8 mouse cellular contexts compared by ENCODE assay signal in genomic region chr10:128269206-128269910, GRCm38 (mm10). TPM values are rescaled to one million over a fixed set of nuclear protein-coding genes. Genes with fewer than 3 reads are reported as not detected.
DNase-seq lines count a peak whose midpoint lies in the region; ATAC-seq and TF ChIP-seq lines count a peak whose summit lies in the region.
"Had no signal": no experiment of that assay in that cellular context is flagged by ENCODE, and none has a peak within 500 bp of the region (broad histone marks: within the 10 kb centered on the region; RNA-seq: fewer than 3 reads in every experiment).

No protein-coding gene starts in this region.

- no peaks in the 10 kb centered on the region for H3K36me3 ChIP-seq in heart, embryonic 13.5 days
- H3K36me3 ChIP-seq in midbrain, embryonic 15.5 days (replicated peaks) = no peaks in the 10 kb centered on the region
- H3K36me3 ChIP-seq in midbrain, embryonic 10.5 days = no peaks in the 10 kb centered on the region
- no peaks in the 10 kb centered on the region for H3K36me3 ChIP-seq in limb, embryonic 12.5 days
- H3K36me3 ChIP-seq in stomach, postnatal 0 days (ENCODE audit: control insufficient read depth, insufficient read depth, low read length) = no peaks in the 10 kb centered on the region

- H3K4me3 ChIP-seq in heart, embryonic 13.5 days = peak overlapping the region; percentile 91
- 0 out of 2 replicates have a peak overlapping the region, but pooled peaks have one; percentile 85 for H3K4me3 ChIP-seq in midbrain, embryonic 15.5 days
- no peak overlapping the region for H3K4me3 ChIP-seq in midbrain, embryonic 10.5 days
- peak overlapping the region; percentile 78; the same call in 1 of the 2 replicates for H3K4me3 ChIP-seq in limb, embryonic 12.5 days (replicated peaks)
- peak overlapping the region; percentile 84 for H3K4me3 ChIP-seq in stomach, postnatal 0 days (ENCODE audit: low read depth, low read length)

- H3K9ac ChIP-seq in heart, embryonic 13.5 days = no peak overlapping the region
- H3K9ac ChIP-seq in midbrain, embryonic 15.5 days = no peak overlapping the region
- no peak overlapping the region for H3K9ac ChIP-seq in limb, embryonic 12.5 days (replicated peaks)
- no peak overlapping the region for H3K9ac ChIP-seq in stomach, postnatal 0 days (ENCODE audit: low read length)

- ATAC-seq in heart, embryonic 13.5 days (ENCODE audit: extremely low read depth, insufficient number of reproducible peaks, low FRiP score, low TSS enrichment) = no peak
- no peak for ATAC-seq in midbrain, embryonic 15.5 days (replicated peaks)
- ATAC-seq in limb, embryonic 12.5 days (ENCODE audit: insufficient number of reproducible peaks, insufficient read depth, low FRiP score, low TSS enrichment, low read depth) = no peak
- ATAC-seq in stomach, postnatal 0 days (ENCODE audit: low FRiP score, low TSS enrichment) = no peak
- no peak for ATAC-seq in erythroid progenitor cell, adult 5-6 weeks (replicated peaks; ENCODE audit: low FRiP score, poor library complexity, severe bottlenecking)

- peaks cover 13% of the 10 kb centered on the region for H3K4me1 ChIP-seq in heart, embryonic 13.5 days
- H3K4me1 ChIP-seq in midbrain, embryonic 15.5 days = peaks cover 5% of the 10 kb centered on the region
- H3K4me1 ChIP-seq in midbrain, embryonic 10.5 days = peaks cover 6% of the 10 kb centered on the region
- 0 out of 2 replicates have a peak, but pooled peaks cover 3% of the 10 kb centered on the region for H3K4me1 ChIP-seq in limb, embryonic 12.5 days (replicated peaks)
- H3K4me1 ChIP-seq in stomach, postnatal 0 days (replicated peaks; ENCODE audit: control insufficient read depth, insufficient read depth) = no peaks in the 10 kb centered on the region; the same call in 1 of the 2 replicates

- H3K27ac ChIP-seq in heart, embryonic 13.5 days (replicated peaks) = no peak overlapping the region
- H3K27ac ChIP-seq in midbrain, embryonic 15.5 days = no peak overlapping the region
- H3K27ac ChIP-seq in midbrain, embryonic 10.5 days (replicated peaks) = no peak overlapping the region
- no peak overlapping the region for H3K27ac ChIP-seq in limb, embryonic 12.5 days
- H3K27ac ChIP-seq in stomach, postnatal 0 days (replicated peaks) = 0 out of 2 replicates have a peak overlapping the region, but pooled peaks have one; percentile 8

- TF ChIP-seq CTCF in stomach, postnatal 0 days (IDR thresholded peaks at IDR 0.05; ENCODE audit: low read depth) = no peak

- DNase-seq in heart, adult 9 months (ENCODE audit: low spot score in 2 of 2) = no peak
- no peak for DNase-seq in midbrain, embryonic 10.5 days (ENCODE audit: low spot score)
- no peak for DNase-seq in stomach, postnatal 0 days (ENCODE audit: low spot score)

- H3K9me3 ChIP-seq in heart, embryonic 13.5 days = no peaks in the 10 kb centered on the region
- no peaks in the 10 kb centered on the region for H3K9me3 ChIP-seq in midbrain, embryonic 15.5 days
- no peaks in the 10 kb centered on the region for H3K9me3 ChIP-seq in midbrain, embryonic 10.5 days (replicated peaks)
- H3K9me3 ChIP-seq in limb, embryonic 12.5 days = no peaks in the 10 kb centered on the region
- H3K9me3 ChIP-seq in stomach, postnatal 0 days (ENCODE audit: control insufficient read depth, low read length) = no peaks in the 10 kb centered on the region

- WGBS in heart, embryonic 13.5 days = 88% methylated on average over 16 of the region's 16 CpGs
- WGBS in midbrain, embryonic 15.5 days = 92% methylated on average over 16 of the region's 16 CpGs
- WGBS in midbrain, embryonic 10.5 days = 92% methylated on average over 16 of the region's 16 CpGs
- WGBS in limb, embryonic 12.5 days = 87% methylated on average over 16 of the region's 16 CpGs
- 90% methylated on average over 16 of the region's 16 CpGs for WGBS in stomach, postnatal 0 days

- no peaks in the 10 kb centered on the region for H3K27me3 ChIP-seq in heart, embryonic 13.5 days (replicated peaks)
- no peaks in the 10 kb centered on the region for H3K27me3 ChIP-seq in midbrain, embryonic 15.5 days (replicated peaks)
- peaks cover 8% of the 10 kb centered on the region for H3K27me3 ChIP-seq in midbrain, embryonic 10.5 days (ENCODE audit: low read depth, poor library complexity, severe bottlenecking)
- H3K27me3 ChIP-seq in limb, embryonic 12.5 days = no peaks in the 10 kb centered on the region
- no peaks in the 10 kb centered on the region for H3K27me3 ChIP-seq in stomach, postnatal 0 days (ENCODE audit: control insufficient read depth, insufficient read depth, low read length)

- peak overlapping the region; percentile 76 for H3K4me2 ChIP-seq in heart, embryonic 13.5 days
- H3K4me2 ChIP-seq in midbrain, embryonic 15.5 days = peak overlapping the region; percentile 79; the same call in 1 of the 2 replicates
- no peak overlapping the region for H3K4me2 ChIP-seq in limb, embryonic 12.5 days
- peak overlapping the region; percentile 64 for H3K4me2 ChIP-seq in stomach, postnatal 0 days (replicated peaks; ENCODE audit: low read depth)

- no peak for TF ChIP-seq EP300 in stomach, postnatal 0 days (optimal IDR thresholded peaks at IDR 0.05)

RNA-seq across cellular contexts. Expression of gene Apof, which starts 0.9 kb away (rescaled TPM):
- polyA plus RNA-seq in heart, embryonic 13.5 days (2015; fragmentation: Nextera tagmentation; extraction: Ambion mirVana) = 0.27 and 1.7 TPM in 2 replicates
- polyA plus RNA-seq in midbrain, embryonic 15.5 days (2015; fragmentation: Nextera tagmentation; extraction: Ambion mirVana) = 0.18 TPM in 1 of 2 replicates, not detected in the other
- not detected in 2 replicates for polyA plus RNA-seq in midbrain, embryonic 10.5 days (2016; fragmentation: Nextera tagmentation; extraction: Ambion mirVana)
- not detected in 2 replicates for polyA plus RNA-seq in limb, embryonic 12.5 days (2016; fragmentation: Nextera tagmentation; extraction: Ambion mirVana)
- 1.1 and 2.5 TPM in 2 replicates for polyA plus RNA-seq in stomach, postnatal 0 days (2015; fragmentation: Nextera tagmentation; extraction: Ambion mirVana)
- not detected in 2 replicates for total RNA-seq in erythroid progenitor cell, adult 5-6 weeks (2015; ENCODE audit: low replicate concordance)
- total RNA-seq in erythroid progenitor cell, adult 5-6 weeks (2017; ENCODE audit: low replicate concordance) = not detected in 2 replicates
- total RNA-seq: MEL had no signal

RNA-seq across cellular contexts. Expression of gene Stat2, which starts 1.0 kb away (rescaled TPM):
- 9.7 and 9.8 TPM in 2 replicates for polyA plus RNA-seq in heart, embryonic 13.5 days (2015; fragmentation: Nextera tagmentation; extraction: Ambion mirVana)
- 21.4 and 23.5 TPM in 2 replicates for polyA plus RNA-seq in midbrain, embryonic 15.5 days (2015; fragmentation: Nextera tagmentation; extraction: Ambion mirVana)
- polyA plus RNA-seq in midbrain, embryonic 10.5 days (2016; fragmentation: Nextera tagmentation; extraction: Ambion mirVana) = 12.6 and 16.1 TPM in 2 replicates
- polyA plus RNA-seq in limb, embryonic 12.5 days (2016; fragmentation: Nextera tagmentation; extraction: Ambion mirVana) = 17.1 and 17.6 TPM in 2 replicates
- 7.8 and 8.6 TPM in 2 replicates for polyA plus RNA-seq in stomach, postnatal 0 days (2015; fragmentation: Nextera tagmentation; extraction: Ambion mirVana)
- total RNA-seq in erythroid progenitor cell, adult 5-6 weeks (2015; ENCODE audit: low replicate concordance) = 35.6 and 37.5 TPM in 2 replicates
- total RNA-seq in erythroid progenitor cell, adult 5-6 weeks (2017; ENCODE audit: low replicate concordance) = 30.0 and 40.0 TPM in 2 replicates

RNA-seq across cellular contexts. Expression of gene Apon, which starts 15.5 kb away (rescaled TPM):
- 0.10 and 0.17 TPM in 2 replicates for polyA plus RNA-seq in heart, embryonic 13.5 days (2015; fragmentation: Nextera tagmentation; extraction: Ambion mirVana)
- not detected in 2 replicates for polyA plus RNA-seq in midbrain, embryonic 15.5 days (2015; fragmentation: Nextera tagmentation; extraction: Ambion mirVana)
- polyA plus RNA-seq in midbrain, embryonic 10.5 days (2016; fragmentation: Nextera tagmentation; extraction: Ambion mirVana) = 0.73 and 0.77 TPM in 2 replicates
- 0.68 and 1.0 TPM in 2 replicates for polyA plus RNA-seq in limb, embryonic 12.5 days (2016; fragmentation: Nextera tagmentation; extraction: Ambion mirVana)
- 0.13 TPM in 1 of 2 replicates, not detected in the other for polyA plus RNA-seq in stomach, postnatal 0 days (2015; fragmentation: Nextera tagmentation; extraction: Ambion mirVana)
- 2.9 and 4.7 TPM in 2 replicates for total RNA-seq in erythroid progenitor cell, adult 5-6 weeks (2015; ENCODE audit: low replicate concordance)
- total RNA-seq in erythroid progenitor cell, adult 5-6 weeks (2017; ENCODE audit: low replicate concordance) = 1.7 TPM in 1 of 2 replicates, not detected in the other

RNA-seq across cellular contexts. Expression of gene Il23a, which starts 29.2 kb away (rescaled TPM):
- 1.8 and 2.6 TPM in 2 replicates for polyA plus RNA-seq in heart, embryonic 13.5 days (2015; fragmentation: Nextera tagmentation; extraction: Ambion mirVana)
- polyA plus RNA-seq in midbrain, embryonic 15.5 days (2015; fragmentation: Nextera tagmentation; extraction: Ambion mirVana) = not detected in 2 replicates
- not detected in 2 replicates for polyA plus RNA-seq in midbrain, embryonic 10.5 days (2016; fragmentation: Nextera tagmentation; extraction: Ambion mirVana)
- polyA plus RNA-seq in limb, embryonic 12.5 days (2016; fragmentation: Nextera tagmentation; extraction: Ambion mirVana) = 0.20 TPM in 2 replicates
- 0.33 and 0.35 TPM in 2 replicates for polyA plus RNA-seq in stomach, postnatal 0 days (2015; fragmentation: Nextera tagmentation; extraction: Ambion mirVana)
- total RNA-seq in erythroid progenitor cell, adult 5-6 weeks (2015; ENCODE audit: low replicate concordance) = not detected in 2 replicates
- total RNA-seq in erythroid progenitor cell, adult 5-6 weeks (2017; ENCODE audit: low replicate concordance) = 0.39 TPM in 1 of 2 replicates, not detected in the other

RNA-seq across cellular contexts. Expression of gene Pan2, which starts 33.8 kb away (rescaled TPM):
- polyA plus RNA-seq in heart, embryonic 13.5 days (2015; fragmentation: Nextera tagmentation; extraction: Ambion mirVana) = 24.9 and 25.7 TPM in 2 replicates
- polyA plus RNA-seq in midbrain, embryonic 15.5 days (2015; fragmentation: Nextera tagmentation; extraction: Ambion mirVana) = 21.9 and 24.0 TPM in 2 replicates
- polyA plus RNA-seq in midbrain, embryonic 10.5 days (2016; fragmentation: Nextera tagmentation; extraction: Ambion mirVana) = 43.3 and 50.2 TPM in 2 replicates
- 42.3 and 42.5 TPM in 2 replicates for polyA plus RNA-seq in limb, embryonic 12.5 days (2016; fragmentation: Nextera tagmentation; extraction: Ambion mirVana)
- 12.6 and 14.1 TPM in 2 replicates for polyA plus RNA-seq in stomach, postnatal 0 days (2015; fragmentation: Nextera tagmentation; extraction: Ambion mirVana)
- total RNA-seq in erythroid progenitor cell, adult 5-6 weeks (2015; ENCODE audit: low replicate concordance) = 34.8 and 42.9 TPM in 2 replicates
- total RNA-seq in erythroid progenitor cell, adult 5-6 weeks (2017; ENCODE audit: low replicate concordance) = 27.0 and 27.5 TPM in 2 replicates
